Mouse (Mus musculus) cerebellum, postnatal 25 days (tissue): Measurements from ENCODE around the gene Vwde.

Source experiments
- DNase-seq, 2 experiments: peaks; one replicate each; pipeline ENCODE4 v3.0.0; 2021; ENCODE audit warnings: mixed read lengths in 2 of 2

The Vwde gene

DNA sequence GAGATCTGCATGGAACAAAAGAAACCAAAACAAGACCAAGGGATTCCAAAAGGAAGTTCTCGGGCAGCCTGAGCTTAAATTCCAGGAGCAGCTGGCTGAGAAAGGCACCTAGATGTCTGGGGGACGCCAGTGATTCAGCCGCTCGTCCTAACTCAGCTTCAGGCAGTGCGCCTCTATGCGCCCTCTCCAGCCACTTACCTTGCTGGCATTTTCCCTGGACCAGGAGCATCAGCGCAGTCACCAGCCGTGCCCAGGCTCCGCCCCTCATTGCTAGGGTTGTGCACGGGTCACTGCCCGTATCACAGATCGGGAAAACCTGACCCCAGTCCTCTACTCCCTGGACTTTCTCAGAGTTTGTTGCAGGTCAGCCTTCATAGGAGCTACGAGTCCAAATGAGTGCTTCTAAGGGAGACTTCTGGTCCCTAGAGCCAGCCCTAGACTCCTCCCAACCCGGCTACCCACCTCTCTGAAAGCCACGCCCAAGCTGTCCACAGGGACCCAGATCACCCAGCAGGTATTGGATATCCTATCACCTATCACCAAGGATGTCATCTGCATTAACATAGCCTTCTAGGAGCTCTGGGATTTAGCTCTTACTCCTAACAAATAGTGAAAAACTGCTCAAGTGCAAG is at the start of gene Vwde:
Gene Vwde, minus strand, starts transcription at position 370 of the 632 bp plus-strand sequence.
- peak in 1 of 2 experiments; percentile 5 for DNase-seq

DNA sequence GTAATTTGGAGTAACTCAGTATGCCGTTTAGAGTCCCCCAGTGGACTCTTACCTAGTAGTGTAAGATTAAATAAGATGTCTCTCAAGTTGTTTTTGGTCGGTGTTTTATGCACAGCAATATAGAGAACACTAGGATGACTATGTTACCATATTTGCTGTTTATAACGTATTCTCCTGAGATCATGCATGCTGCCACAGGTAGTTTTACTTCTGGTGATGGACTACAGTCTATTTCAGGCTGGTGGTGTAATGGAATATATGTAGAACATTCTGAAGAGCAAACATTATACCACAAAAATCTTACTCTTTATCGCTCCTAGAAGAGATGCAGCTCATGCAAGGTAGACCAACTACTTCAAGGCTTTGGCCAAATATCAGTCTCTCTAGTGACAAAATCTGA is 30.6 kb upstream of the Vwde start:
- DNase-seq = no peak

DNA sequence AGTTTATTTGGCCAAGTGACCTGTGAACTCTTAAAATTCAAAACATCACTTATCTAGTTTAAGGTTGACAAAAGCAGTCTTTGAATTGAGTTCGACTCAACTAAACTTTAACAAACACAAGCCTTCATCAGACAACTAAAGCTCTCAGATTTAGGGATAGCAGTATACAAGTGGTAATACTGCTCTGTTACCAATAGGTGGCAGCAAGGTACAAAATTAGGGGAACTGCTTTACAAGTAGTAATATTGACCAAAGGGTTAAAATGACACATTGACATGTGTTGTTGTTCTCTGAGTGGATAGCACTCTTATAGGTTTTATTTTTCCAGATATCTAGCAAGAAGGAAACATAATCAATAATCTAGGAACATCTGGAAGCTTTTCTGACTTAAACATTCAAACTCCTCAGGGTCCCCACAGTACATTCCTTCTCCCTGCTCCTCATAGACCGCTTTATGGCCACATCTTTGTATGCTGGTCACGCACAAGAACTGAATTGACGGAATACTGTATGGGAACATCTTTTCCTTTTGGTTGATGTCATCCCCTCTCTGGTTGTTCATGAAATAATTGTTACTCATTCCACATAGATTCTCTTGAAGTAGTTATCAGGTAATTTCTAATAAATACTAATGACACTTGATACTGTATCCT is 23.7 kb upstream of the Vwde start:
- DNase-seq = no peak

DNA sequence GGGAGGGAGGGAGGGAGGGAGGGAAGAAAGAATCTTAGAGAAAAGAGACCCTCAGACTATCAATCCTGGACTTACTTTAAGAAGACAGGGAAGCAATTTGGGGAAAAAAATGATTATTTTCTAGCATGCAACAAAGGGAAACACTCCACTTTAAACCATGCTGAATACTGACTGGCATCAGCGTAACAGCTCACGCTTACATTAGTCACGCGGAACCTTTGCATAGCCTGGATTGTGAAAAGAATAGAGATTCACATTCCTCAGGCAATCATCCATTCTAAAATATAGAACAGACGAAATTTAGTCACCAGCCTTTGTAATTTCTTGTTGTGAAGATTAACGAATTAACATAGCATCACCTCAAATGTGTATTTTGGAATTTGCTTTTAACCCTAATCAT is 18.6 kb downstream of the Vwde start:
- DNase-seq = no peak

DNA sequence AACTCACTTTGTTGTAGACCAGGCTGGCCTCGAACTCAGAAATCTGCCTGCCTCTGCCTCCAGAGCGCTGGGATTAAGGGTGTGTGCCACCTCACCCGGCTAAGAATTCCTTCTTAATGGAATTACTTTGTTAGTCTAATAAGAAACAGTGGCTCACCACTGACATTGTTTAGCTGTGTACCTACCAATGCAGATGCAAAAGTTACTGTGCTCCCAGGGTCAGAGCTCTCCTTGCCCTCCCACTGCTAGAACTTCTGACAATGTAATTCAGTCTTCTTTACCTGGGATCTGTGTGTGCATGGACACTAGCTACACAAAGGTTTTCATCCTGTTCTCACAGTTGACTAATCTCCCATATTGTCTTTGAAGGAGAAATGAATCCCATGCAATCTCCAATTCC is 27.3 kb downstream of the Vwde start:
- DNase-seq = no peak

DNA sequence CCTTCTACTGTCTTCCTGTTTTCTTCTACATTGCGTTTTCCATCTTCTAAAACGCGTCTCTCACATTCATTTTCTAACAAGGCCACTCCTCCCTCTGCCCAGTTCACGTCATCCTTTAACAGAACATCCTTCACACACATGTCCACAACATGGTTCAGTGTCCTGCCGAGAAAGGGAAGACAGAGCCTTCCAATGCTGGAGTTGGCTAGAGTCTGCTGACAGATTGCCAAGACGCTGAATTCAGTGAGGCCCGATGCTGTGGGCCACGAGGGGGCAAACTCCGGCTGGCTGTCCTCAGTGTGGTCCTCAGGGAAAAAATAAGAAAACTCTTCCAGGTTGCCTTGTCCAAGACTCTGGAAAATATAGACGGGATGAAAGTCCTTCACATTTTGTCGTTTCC is 37.9 kb downstream of the Vwde start:
- peak in 1 of 2 experiments; percentile 11 for DNase-seq

DNA sequence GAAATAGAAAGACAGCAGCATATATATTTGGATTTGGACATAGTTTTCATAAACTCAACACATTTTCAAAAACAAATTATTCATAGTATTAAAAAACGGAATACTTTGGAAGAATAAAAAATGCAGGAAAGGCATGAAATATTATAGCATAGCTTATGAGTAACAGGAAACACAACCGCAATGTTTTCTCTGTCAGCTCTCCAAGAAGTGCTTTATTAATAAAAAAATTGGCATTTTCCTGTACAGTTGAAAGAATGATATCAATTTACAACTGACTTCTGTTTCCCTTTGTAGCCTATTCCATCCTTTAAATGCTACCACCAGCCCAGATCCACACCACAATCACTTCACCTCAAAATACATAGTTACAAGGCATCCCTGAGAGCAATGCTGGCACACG is 44.7 kb downstream of the Vwde start:
- DNase-seq = no peak

DNA sequence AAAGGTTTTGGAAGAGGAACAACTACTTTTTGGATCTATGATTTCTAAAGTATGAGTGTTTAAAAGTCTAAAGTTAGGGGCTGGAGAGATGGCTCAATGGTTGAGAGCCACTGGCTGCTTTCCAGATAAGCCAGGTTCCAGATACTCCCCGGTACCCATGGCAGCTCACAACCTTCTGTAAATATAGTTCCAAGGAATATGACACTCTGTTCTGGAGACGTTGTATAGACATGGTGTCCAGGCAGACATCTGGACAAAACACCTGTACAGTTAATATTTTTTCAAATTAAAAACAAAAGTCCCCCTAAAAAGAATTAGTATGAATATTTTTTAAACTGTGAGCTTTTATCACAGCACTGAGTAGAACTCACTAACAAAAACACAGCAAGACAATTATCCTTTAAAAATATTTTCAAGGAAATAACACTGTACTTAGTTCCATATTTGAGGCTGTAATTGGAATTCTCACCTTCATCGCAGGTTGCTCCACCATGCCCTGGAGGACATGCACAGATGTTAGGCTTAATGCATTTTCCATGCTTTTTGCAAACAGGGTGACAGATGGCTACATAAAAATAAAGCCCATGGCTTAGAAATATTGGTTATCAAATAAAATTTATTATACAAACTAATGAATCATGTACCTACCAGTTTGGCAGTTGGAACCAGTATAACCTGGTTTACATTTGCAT is 55.2 kb downstream of the Vwde start:
- DNase-seq = no peak

DNA sequence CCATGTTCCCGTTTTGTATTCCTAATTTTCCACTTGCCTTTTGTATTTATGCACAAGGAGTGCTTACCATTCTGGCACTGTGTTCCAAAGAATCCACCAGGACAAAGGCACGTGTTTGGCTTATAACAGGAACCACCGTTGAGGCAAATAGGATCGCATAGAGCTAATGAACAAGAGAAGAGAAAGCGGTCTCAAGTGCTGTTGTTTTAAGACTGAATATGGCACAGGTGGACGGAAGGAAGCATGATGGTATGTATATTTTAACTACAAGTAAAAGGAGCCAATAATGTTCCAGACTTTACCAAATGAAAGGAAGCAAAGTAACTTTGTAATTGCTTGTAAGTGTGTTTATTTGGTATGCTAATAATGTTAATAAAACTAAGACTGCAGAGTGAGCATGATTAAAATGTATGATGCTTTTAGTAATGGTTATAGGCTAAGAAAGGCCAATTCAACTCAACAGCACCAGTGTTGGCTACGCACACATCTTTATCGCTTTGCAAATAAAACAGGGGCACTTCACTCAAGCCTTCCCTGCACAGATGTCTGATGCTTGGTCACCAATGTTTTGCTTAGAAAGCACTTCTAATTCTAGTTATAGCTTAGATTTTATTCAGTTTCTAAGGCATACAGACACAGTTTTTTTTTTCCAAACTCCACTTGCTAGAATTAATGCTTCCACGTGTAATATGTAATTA is 58.4 kb downstream of the Vwde start:
- DNase-seq = no peak

DNA sequence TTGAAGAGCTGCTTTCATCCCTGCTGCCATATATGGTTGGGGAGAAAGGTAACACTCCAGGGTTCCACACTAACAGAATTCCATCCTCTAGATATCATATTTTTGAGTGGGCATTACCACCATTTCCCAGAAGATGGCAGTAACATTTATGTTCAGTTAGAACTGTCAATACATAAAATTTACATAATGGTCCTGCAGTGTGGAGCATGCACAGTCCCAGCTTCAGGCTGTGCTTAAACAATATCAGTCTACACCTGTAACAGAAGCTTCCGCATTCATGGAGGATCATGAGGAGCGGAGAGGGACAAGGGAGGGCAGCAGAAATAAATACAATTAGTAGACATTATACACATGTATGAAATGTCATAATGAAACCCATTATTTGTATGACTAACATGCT is 65.3 kb downstream of the Vwde start:
- DNase-seq = no peak

DNA sequence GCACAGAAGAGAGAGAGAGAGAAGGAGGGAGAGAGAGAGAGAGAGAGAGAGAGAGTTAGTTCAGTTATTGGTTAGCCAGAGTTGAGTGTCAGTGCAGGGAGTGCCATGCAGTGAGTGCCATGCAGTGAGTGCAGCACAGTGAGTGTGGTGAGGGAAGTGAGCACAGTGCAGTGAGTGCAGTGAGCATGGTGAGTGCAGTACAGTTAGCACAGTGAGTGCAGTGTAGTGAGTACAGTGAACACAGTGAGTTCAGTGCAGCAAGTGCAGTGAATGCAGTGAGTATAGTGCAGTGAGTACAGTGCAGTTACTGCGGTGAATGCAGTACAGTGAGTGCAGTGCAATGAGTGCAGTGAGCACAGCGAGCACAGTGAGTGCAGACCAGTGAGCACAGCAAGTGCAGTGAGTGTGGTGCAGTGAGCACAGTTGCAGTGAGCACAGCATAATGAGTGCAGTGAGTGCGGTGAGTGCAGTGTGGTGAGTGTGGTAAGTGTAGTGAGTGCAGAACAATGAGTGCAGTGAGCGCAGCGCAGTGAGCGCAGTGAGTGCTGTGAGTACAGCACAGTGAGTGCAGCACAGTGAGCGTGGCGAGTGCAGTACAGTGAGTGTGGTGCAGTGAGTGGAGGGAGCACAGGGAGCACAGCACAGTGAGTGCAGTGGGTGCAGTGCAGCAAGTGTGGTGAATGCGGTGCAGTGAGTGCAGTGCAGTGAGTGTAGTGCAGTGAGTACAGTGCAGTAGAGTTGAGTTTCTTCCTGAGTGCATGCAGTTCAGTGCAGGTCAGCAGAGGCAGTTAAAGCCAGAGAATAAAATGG is 70.7 kb downstream of the Vwde start:
- no peak for DNase-seq

DNA sequence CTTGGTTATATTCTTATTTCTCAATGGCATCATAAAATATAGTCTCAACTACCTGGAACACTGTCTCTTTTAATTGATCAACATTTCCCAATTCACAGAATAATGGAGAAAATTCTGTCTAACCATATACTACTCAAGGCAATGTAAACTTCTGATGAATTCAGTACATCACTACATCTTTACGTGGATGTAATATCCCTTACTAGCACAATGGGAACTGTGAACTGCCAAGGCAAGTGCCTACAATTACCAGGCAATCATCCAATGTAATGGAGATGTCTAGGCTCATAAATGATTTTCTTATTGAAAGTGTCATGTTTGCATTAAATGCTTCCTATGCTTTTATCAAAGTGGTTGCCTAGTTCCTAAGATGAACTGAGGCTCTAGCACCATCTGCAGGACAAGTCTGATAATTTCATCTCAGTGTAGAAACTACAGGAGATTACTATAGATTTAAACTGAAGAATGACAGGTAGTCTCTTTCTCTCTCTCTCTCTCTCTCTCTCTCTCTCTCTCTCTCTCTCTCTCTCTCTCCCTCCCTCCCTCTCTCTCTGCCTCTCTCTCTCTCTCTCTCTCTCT is 72.6 kb downstream of the Vwde start:
- DNase-seq = peak; percentile 7 to 60

DNA sequence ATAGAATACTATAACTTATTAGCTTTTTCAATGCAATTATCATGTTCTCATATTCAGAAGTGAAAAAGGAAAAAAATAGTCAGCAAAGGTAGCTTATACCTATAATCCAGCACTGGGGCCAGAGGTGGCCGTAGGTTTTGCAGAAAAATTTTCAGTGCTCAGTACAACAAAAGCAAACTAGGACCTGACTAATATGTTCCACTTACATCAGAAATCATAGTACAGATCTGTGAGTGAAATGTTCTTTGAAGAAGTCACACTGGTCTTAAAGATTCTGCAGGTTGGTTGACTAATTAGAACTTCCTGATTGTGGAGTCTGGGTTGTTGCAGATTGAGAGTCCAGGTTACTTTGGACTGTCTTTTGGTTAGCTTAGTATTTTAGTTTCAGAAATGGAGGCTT is 87.5 kb downstream of the Vwde start:
- DNase-seq = no peak

DNA sequence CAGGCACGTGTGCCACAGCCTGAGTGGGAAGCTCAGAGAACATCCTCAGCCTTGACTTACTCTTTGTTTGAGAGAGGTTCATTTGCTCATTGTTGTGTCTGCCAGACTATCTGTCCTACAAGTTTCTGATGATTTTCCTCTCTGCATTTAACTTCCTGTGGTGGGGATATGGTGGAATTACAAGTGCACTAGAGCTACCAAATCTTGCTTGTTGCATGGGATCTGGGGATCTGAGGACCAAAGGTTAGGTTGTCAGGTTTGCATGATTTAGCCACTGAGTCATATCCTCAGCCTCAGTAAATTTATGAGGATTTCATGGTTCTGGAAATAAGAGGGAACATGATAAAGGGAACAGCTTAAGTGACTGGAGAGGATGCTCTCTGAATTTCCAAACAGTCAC is 116.1 kb downstream of the Vwde start:
- no peak for DNase-seq
